Mouse (Mus musculus): ENCODE results near the gene Zfp141. TPM values are rescaled to one million over a fixed set of nuclear protein-coding genes. Genes with fewer than 3 reads are reported as not detected.
"Not testable (repeated sequence)": the region's sequence is repeated elsewhere in the genome, so short reads cannot be mapped to it uniquely, and the experiment has no call there.

Gene Zfp141
- 6.3 and 6.6 TPM in 2 replicates for polyA plus RNA-seq (2016; fragmentation: Nextera tagmentation; extraction: Ambion mirVana)

DNA sequence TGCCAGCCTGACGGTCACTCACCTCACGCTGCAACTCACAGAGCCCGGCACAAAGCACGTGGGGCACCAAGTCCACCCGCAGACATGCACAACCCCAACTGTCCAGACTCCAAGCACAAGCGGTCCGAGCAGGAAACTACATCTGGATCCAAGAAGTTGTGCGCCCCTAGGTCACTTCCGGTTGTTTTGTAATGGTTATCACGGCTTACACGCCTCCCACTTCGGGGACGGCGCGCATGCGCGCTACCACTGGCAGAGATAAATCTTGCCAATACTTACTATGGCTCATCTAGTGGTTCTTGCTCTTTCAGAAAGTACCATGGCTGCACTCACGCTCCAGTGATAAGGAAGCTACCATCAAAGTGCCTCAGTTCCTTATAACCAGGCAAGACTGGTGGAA, at the start of gene Zfp141:
Zfp141 (minus strand) TSS at position 153 of the 400 bp plus-strand sequence.
- not testable (repeated sequence) for H3K4me1 ChIP-seq (replicated peaks)

DNA sequence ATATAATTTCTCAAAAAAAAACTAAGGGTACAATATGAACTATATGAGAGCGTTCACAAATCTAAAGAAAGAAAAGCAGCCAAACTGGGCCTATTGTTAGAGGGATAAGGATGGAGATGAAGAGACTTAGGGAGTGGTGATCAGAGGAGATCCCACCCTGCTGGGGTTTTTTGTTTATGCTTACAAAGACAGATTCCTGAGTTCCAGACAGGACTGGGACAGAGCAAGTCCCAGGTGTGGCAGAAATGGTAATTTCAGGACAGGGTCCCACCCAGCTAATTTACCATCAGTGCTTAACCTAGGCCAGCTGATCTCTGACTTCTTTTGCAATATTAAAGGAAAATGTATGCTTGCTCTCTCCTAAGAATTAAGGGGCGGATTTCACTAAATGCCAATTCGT, 46.2 kb upstream of the Zfp141 start:
- no peak overlapping the region for H3K9ac ChIP-seq
- H3K4me1 ChIP-seq (replicated peaks): no peaks in the 10 kb centered on the region
- H3K27ac ChIP-seq (ENCODE audit: poor library complexity, severe bottlenecking): no peak overlapping the region
- no peak for ATAC-seq (ENCODE audit: insufficient number of reproducible peaks, low FRiP score)
- no peaks in the 10 kb centered on the region for H3K27me3 ChIP-seq (replicated peaks)
- WGBS: 62% methylated on average over 3 of the region's 3 CpGs
- H3K4me3 ChIP-seq: no peak overlapping the region
- H3K4me2 ChIP-seq: no peak overlapping the region
- no peaks in the 10 kb centered on the region for H3K36me3 ChIP-seq
- peaks cover 24% of the 10 kb centered on the region for H3K9me3 ChIP-seq (replicated peaks)

More for the DNA sequence above, at the start of gene Zfp141:
- not testable (repeated sequence) for H3K9me3 ChIP-seq (replicated peaks); H3K36me3 ChIP-seq; H3K27me3 ChIP-seq (replicated peaks)
- Histone ChIP-seq H3K4me3 (peak within 1 kb of the TSS; percentile 76), H3K27ac (ENCODE audit: poor library complexity, severe bottlenecking) (peak within 1 kb of the TSS; percentile 57; the same call in 1 of the 2 replicates), H3K9ac (peak within 1 kb of the TSS; percentile 80), H3K4me2 (peak within 1 kb of the TSS; percentile 69)
- 2% methylated on average over 18 of the region's 18 CpGs for WGBS
- ATAC-seq (ENCODE audit: insufficient number of reproducible peaks, low FRiP score): peak; percentile 91

DNA sequence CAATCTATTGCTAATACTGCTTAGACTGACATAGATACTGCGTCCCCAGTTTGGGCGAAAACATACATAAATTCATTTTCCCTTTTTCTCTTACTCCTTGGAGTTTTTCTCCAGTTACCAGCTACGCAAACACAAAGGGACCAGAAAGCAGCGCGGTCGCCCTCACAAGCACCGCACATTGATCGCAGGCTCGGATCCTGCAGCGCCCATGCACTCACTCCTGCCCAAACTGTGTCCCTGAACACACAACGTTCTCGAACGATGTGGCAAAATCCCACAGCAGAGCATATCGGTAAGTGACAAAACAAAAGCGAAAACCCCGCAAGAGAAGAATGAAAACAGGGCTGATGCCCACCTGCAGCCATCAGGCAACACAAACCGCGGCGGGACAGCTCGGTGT, 354 bp downstream of the Zfp141 start:
- WGBS: under 1% methylated on average over 20 of the region's 20 CpGs
- Histone ChIP-seq H3K9me3 (replicated peaks) (no peaks in the 10 kb centered on the region), H3K9ac (peak overlapping the region; percentile 80), H3K4me2 (peak overlapping the region; percentile 69), H3K4me3 (peak overlapping the region; percentile 76), H3K27me3 (replicated peaks) (no peaks in the 10 kb centered on the region), H3K36me3 (peaks cover 7% of the 10 kb centered on the region), H3K27ac (ENCODE audit: poor library complexity, severe bottlenecking) (peak overlapping the region; percentile 57; the same call in 1 of the 2 replicates), H3K4me1 (replicated peaks) (no peaks in the 10 kb centered on the region)
- ATAC-seq (ENCODE audit: insufficient number of reproducible peaks, low FRiP score): peak; percentile 69; the same call in 1 of the 2 replicates

DNA sequence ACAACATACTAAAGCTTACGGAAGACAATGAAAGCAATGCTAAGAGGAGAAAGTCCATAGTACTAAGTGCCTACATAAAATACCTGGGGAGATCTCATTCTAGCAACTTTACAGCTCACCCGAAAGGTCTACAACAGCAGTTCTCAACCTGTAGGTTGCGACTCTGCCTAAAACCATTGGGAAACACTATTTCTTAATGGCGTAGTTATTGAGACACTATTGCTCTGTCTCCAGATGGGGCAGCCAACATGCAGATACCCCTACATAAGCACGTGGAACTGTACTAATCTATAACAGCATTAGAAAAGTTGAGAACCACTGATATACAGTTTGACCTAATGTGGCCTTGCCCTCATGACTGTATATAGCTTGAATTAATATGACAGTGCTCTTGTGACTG, 7.3 kb downstream of the Zfp141 start:
- H3K36me3 ChIP-seq: peaks cover 19% of the 10 kb centered on the region
- no peak for ATAC-seq (ENCODE audit: insufficient number of reproducible peaks, low FRiP score)
- WGBS: 90% methylated on average over 5 of the region's 5 CpGs
- H3K4me3 ChIP-seq: no peak overlapping the region
- no peak overlapping the region for H3K27ac ChIP-seq (ENCODE audit: poor library complexity, severe bottlenecking)
- no peak overlapping the region for H3K4me2 ChIP-seq
- no peaks in the 10 kb centered on the region for H3K27me3 ChIP-seq (replicated peaks)
- H3K9ac ChIP-seq: no peak overlapping the region
- H3K4me1 ChIP-seq (replicated peaks): no peaks in the 10 kb centered on the region
- 0 out of 2 replicates have a peak, but pooled peaks cover 5% of the 10 kb centered on the region for H3K9me3 ChIP-seq (replicated peaks)

DNA sequence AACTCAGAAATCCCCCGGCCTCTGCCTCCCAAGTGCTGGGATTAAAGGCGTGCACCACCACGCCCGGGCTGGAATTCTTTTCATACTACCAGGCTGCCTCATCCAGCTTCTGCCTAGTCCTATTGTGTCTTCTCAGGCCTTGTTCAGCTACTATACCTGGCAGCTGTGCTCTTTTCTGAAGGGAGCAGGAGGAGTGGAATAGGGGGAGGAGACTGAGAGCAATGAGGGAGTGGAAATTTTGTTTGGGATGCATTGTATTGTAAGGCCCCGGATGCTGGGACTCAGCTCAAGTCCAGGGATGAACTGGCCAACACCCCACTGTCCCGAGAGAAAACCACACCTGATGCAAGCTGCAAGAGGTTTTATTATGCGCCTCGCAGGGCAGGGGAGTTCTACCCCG, 8.2 kb downstream of the Zfp141 start:
- H3K27ac ChIP-seq (ENCODE audit: poor library complexity, severe bottlenecking): no peak overlapping the region
- no peak for ATAC-seq (ENCODE audit: insufficient number of reproducible peaks, low FRiP score)
- no peak overlapping the region for H3K4me3 ChIP-seq
- H3K4me2 ChIP-seq: no peak overlapping the region
- no peak overlapping the region for H3K9ac ChIP-seq
- H3K9me3 ChIP-seq (replicated peaks): 0 out of 2 replicates have a peak, but pooled peaks cover 5% of the 10 kb centered on the region
- H3K4me1 ChIP-seq (replicated peaks): no peaks in the 10 kb centered on the region
- WGBS: 88% methylated on average over 9 of the region's 9 CpGs
- H3K27me3 ChIP-seq (replicated peaks): no peaks in the 10 kb centered on the region
- H3K36me3 ChIP-seq: peaks cover 19% of the 10 kb centered on the region

DNA sequence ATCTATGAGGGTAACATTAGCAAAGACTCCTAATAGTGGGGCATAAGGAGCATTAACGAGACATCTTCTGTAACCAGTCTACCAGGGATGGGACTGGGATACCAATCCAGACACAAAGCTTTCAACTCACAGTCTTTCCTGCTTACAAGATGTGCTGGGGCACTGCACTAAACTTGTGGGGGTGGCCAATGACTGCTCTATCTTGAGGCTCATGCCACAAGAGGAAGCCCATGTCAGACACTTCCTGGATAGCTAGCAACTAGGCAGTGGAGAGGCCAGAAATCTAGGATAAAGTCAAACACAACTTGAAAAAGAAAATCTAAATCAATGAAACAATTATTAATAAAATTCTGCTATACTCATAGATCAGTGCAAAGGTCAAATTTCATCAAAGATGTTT, 9.3 kb downstream of the Zfp141 start:
- H3K9me3 ChIP-seq (replicated peaks): 0 out of 2 replicates have a peak, but pooled peaks cover 5% of the 10 kb centered on the region
- H3K27ac ChIP-seq (ENCODE audit: poor library complexity, severe bottlenecking): no peak overlapping the region
- peaks cover 16% of the 10 kb centered on the region for H3K36me3 ChIP-seq
- 78% methylated on average over 1 of the region's 1 CpGs for WGBS
- H3K9ac ChIP-seq: no peak overlapping the region
- no peak overlapping the region for H3K4me2 ChIP-seq
- ATAC-seq (ENCODE audit: insufficient number of reproducible peaks, low FRiP score): no peak
- no peak overlapping the region for H3K4me3 ChIP-seq
- no peaks in the 10 kb centered on the region for H3K27me3 ChIP-seq (replicated peaks)
- no peaks in the 10 kb centered on the region for H3K4me1 ChIP-seq (replicated peaks)

DNA sequence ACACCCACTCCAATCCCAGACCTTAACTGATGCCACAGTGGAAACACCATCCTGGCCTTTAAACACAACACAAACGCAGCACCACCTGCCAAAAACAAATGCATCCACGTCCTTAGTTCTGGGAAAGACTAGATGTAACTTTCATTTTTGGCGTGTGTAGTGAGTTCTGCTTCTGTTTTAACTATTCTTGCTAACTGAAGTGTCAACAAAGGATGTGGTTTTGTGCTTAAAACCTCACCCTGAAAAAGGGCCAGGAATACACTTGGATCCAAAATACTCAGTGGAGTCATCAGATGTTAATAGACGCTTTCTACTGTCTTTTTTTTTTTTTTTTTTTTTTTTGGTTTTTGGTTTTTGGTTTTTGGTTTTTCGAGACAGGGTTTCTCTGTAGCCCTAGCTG, 14.7 kb downstream of the Zfp141 start:
- 86% methylated on average over 5 of the region's 5 CpGs for WGBS
- ATAC-seq (ENCODE audit: insufficient number of reproducible peaks, low FRiP score): no peak

DNA sequence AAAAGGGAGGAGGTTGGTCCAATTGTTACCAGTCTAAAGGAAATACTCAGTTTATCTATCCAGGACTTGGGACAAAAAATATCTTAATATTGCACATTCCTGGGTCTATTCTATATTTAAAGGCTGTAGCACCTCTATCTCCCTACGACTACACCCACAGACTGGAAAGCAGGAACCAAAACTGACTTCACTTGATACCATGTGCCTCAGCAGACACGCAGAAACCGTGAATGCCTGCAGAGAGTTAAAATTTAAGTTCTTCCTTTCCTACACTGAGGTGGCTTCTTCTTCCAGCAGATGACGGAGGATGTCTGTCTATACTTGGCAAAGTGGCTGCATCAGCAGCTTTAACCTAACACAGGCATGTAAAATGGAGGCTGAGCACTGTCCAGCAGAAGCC, 15.2 kb downstream of the Zfp141 start:
- H3K9ac ChIP-seq: no peak overlapping the region
- H3K4me2 ChIP-seq: no peak overlapping the region
- H3K27me3 ChIP-seq (replicated peaks): no peaks in the 10 kb centered on the region
- H3K9me3 ChIP-seq (replicated peaks): 0 out of 2 replicates have a peak, but pooled peaks cover 5% of the 10 kb centered on the region
- WGBS: 90% methylated on average over 4 of the region's 4 CpGs
- H3K4me3 ChIP-seq: no peak overlapping the region
- H3K4me1 ChIP-seq (replicated peaks): no peaks in the 10 kb centered on the region
- no peak for ATAC-seq (ENCODE audit: insufficient number of reproducible peaks, low FRiP score)
- H3K36me3 ChIP-seq: peaks cover 31% of the 10 kb centered on the region
- H3K27ac ChIP-seq (ENCODE audit: poor library complexity, severe bottlenecking): no peak overlapping the region

More for the DNA sequence above, 14.7 kb downstream of the Zfp141 start:
- Histone ChIP-seq H3K4me2 (no peak overlapping the region), H3K9ac (no peak overlapping the region), H3K9me3 (replicated peaks) (0 out of 2 replicates have a peak, but pooled peaks cover 5% of the 10 kb centered on the region), H3K36me3 (peaks cover 27% of the 10 kb centered on the region), H3K27me3 (replicated peaks) (no peaks in the 10 kb centered on the region), H3K4me3 (no peak overlapping the region), H3K27ac (ENCODE audit: poor library complexity, severe bottlenecking) (no peak overlapping the region), H3K4me1 (replicated peaks) (no peaks in the 10 kb centered on the region)

DNA sequence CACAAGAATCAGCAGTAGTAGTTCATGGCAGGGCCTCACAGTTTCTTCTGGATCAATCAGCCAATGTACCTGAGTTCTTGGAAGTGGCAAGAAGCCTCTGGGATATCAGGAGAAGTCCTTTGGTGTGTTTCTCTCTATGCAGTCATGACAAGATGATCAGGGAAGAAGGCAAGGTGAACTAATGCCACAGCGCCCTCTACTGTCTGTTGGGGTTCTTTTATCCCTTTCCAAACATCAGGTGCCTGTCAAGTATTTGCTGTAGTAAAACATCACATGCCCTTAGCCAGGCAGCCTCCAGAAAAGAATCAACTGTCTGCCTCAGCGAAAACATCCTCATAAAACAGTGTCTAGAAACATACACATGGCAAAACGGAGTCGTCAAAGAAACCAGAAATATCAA, 50.9 kb downstream of the Zfp141 start:
- no peaks in the 10 kb centered on the region for H3K36me3 ChIP-seq
- no peak for ATAC-seq (ENCODE audit: insufficient number of reproducible peaks, low FRiP score)
- H3K27ac ChIP-seq (ENCODE audit: poor library complexity, severe bottlenecking): no peak overlapping the region
- H3K9ac ChIP-seq: no peak overlapping the region
- no peak overlapping the region for H3K4me3 ChIP-seq
- no peaks in the 10 kb centered on the region for H3K4me1 ChIP-seq (replicated peaks)
- peaks cover 39% of the 10 kb centered on the region for H3K9me3 ChIP-seq (replicated peaks)
- WGBS: 62% methylated on average over 4 of the region's 4 CpGs
- H3K4me2 ChIP-seq: no peak overlapping the region
- H3K27me3 ChIP-seq (replicated peaks): no peaks in the 10 kb centered on the region

DNA sequence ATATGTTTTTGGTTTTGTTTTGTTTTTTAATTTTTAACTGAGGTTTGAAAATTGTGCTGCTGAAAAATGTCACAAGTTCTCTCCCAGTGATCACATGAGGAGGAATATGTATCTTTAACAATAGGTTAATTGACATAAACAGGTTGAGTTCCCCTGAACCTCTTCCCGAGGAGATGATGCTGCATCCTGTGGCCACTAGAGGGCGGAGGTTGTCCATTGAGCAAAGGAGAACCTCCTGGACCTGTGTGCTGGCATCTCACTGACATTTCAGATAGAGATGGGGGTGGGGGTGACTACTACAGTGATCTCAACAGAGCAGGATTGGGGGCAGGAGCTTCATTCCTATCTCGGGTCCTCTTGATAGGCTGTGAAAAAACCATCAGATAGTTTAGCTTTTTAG, 54.9 kb downstream of the Zfp141 start:
- no peak overlapping the region for H3K27ac ChIP-seq (ENCODE audit: poor library complexity, severe bottlenecking)
- no peak overlapping the region for H3K9ac ChIP-seq
- no peak for ATAC-seq (ENCODE audit: insufficient number of reproducible peaks, low FRiP score)
- 26% methylated on average over 3 of the region's 3 CpGs for WGBS
- peaks cover 63% of the 10 kb centered on the region for H3K9me3 ChIP-seq (replicated peaks)
- H3K27me3 ChIP-seq (replicated peaks): no peaks in the 10 kb centered on the region
- no peak overlapping the region for H3K4me3 ChIP-seq
- no peak overlapping the region for H3K4me2 ChIP-seq
- H3K4me1 ChIP-seq (replicated peaks): no peaks in the 10 kb centered on the region
- no peaks in the 10 kb centered on the region for H3K36me3 ChIP-seq

DNA sequence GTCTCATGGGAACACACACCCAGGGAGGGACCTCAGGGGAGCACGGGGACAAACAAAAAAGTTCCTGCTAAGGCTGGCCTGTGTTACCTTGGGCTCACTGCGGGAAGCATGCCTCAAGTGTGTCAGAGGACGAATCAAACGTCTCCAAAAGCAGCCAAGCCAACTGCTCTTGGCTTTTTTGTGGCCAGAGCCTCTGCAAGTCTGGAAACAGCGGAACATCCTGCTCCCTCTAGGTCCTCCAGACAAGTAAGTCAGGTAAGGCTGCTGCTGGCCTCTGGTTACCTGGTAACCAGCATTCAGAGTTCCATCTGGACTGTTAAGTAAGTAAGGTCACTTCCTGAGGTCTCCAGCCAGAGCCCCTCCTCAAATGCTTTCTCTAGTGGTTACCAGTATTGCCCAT, 57.7 kb downstream of the Zfp141 start, which contains the start of gene 4933421I07Rik:
4933421I07Rik (minus strand) TSS at position 271 of the 400 bp plus-strand sequence.
- H3K27me3 ChIP-seq (replicated peaks): no peaks in the 10 kb centered on the region
- no peaks in the 10 kb centered on the region for H3K36me3 ChIP-seq
- no peaks in the 10 kb centered on the region for H3K4me1 ChIP-seq (replicated peaks)
- no peak within 1 kb of the TSS for H3K4me3 ChIP-seq
- ATAC-seq (ENCODE audit: insufficient number of reproducible peaks, low FRiP score): no peak
- H3K4me2 ChIP-seq: no peak within 1 kb of the TSS
- H3K9me3 ChIP-seq (replicated peaks): peaks cover 61% of the 10 kb centered on the region
- H3K27ac ChIP-seq (ENCODE audit: poor library complexity, severe bottlenecking): no peak within 1 kb of the TSS
- H3K9ac ChIP-seq: no peak within 1 kb of the TSS
- WGBS: 64% methylated on average over 5 of the region's 5 CpGs

DNA sequence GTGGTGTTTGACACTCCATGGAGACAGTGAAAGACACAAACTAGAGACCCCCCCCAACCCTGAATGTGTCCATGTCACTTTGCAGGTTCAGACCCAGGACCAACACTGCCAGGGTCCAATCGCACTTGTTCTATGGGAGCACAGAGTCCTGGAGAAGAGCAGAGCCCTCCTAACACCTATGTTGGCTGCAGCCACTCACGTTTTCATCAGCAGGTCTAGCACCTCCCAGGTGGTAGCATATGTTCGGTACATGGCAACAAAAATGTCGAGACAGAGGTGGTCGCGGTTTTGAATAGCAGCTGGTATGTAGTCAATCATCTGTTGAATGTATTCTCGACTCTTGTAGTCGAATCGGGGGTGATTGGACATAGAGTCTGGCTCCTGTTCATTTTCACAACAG, 58.2 kb downstream of the Zfp141 start:
- 77% methylated on average over 9 of the region's 9 CpGs for WGBS

More for the DNA sequence above, 58.2 kb downstream of the Zfp141 start:
- H3K4me3 ChIP-seq: no peak overlapping the region
- no peaks in the 10 kb centered on the region for H3K36me3 ChIP-seq
- no peaks in the 10 kb centered on the region for H3K27me3 ChIP-seq (replicated peaks)
- no peak for ATAC-seq (ENCODE audit: insufficient number of reproducible peaks, low FRiP score)
- peaks cover 60% of the 10 kb centered on the region for H3K9me3 ChIP-seq (replicated peaks)
- no peak overlapping the region for H3K27ac ChIP-seq (ENCODE audit: poor library complexity, severe bottlenecking)
- no peak overlapping the region for H3K9ac ChIP-seq
- H3K4me2 ChIP-seq: no peak overlapping the region
- no peaks in the 10 kb centered on the region for H3K4me1 ChIP-seq (replicated peaks)

Measured in heart, embryonic 12.5 days (tissue).